Mouse (Mus musculus) adrenal gland, adult 2 months (tissue): Measurements from ENCODE around the gene Map3k1. TPM values are rescaled to one million over a fixed set of nuclear protein-coding genes. Genes with fewer than 3 reads are reported as not detected.
"Not testable (repeated sequence)": the region's sequence is repeated elsewhere in the genome, so short reads cannot be mapped to it uniquely, and the experiment has no call there.

ENCODE experiments used
- DNase-seq: peaks from one replicate; pipeline ENCODE4 v3.0.0; 2021
- polyA plus RNA-seq: library from polyadenylated mRNA; depleted of rRNA; stranded (reverse); fragments of >200 nt; gene quantifications from 2 replicates; pipeline ENCODE4 v1.2.3, GENCODE M21; 2012; rRNA removed
- total RNA-seq, 2 experiments: library from RNA; stranded (reverse); gene quantifications; 2 replicates each; pipeline ENCODE4 v1.2.3; 2021

Map3k1 gene
- total and polyA plus RNA-seq, 3 experiments = 8.3 to 64.9 (median 49.1) TPM

- DNase-seq = peak; percentile 23
Observed at GRCm38 (mm10) chr13:111744233-111745000, 64.4 kb downstream of the Map3k1 start.

DNA sequence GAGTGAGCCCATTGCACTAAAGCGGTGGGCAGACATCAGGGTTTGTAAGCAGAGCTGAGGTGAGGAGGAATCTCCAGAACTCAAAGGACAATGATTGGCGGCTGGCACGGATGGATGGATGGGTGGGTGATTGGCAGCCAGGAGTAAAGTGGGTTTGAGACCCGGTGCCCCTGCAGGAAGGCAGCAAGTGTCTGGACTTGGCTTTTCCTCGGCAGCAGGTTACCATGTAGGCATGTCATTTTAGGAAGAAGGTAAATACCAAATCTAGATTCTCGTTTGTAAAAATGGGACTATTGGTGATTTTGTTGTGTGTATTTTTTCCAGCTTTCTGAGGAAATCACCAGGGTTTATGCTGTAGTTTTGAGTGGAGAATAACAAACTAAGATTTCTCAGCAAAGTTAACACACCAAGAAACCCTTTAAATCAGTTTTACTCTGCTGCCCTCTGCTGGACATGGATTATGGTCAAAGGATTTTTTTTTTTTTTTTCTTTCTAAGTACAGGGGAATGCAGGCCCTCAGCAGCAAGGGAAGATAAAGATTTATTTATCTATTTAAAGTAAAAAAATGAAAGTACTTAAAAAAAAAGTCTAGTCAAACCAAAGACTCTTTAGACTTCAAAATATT, 66.7 kb downstream of the Map3k1 start:
- DNase-seq = peak; percentile 17

GRCm38 (mm10) chr13:111741204-111741990, 67.4 kb downstream of the Map3k1 start:
- no peak for DNase-seq

DNA sequence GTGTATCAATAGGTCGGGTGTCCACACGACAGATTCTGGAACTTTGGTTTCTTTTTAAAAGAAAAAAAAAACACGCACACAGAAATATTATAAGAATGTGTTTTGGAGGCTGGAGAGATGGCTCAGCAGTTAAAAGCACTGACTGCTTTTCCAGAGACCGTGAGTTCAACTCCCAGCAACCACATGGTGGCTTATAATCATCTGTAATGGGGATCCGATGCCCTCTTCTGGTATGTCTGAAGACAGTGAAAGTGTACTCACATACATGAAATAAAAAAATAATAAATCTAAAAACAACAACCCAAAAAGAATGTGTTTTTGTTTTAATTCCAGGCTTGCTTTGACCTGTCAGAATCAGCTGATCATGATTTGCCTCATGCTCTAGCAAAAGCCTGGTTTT, 81.9 kb downstream of the Map3k1 start:
- no peak for DNase-seq

- DNase-seq = peak; percentile 99
Observed at GRCm38 (mm10) chr13:111725165-111726077, 83.4 kb downstream of the Map3k1 start.

DNA sequence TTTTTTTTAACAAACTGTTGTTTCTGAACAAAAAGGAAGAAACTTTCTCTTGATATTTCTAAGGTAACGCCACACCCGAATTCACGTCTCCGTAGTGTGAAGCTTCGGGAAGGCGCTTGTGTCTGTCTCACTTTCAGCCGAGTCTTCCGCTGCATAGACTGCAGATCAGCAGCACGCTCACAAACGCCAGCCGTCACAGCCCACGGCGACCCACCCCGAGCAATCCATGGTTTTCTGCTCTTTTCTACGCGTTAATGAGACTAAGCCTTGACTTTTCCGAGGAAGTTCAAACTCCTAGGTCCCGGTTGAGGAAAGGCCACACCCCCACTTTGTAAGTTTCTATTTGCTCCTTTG, 84.0 kb downstream of the Map3k1 start:
- DNase-seq = no peak

- no peak for DNase-seq
Observed at GRCm38 (mm10) chr13:111719726-111720125, 89.1 kb downstream of the Map3k1 start.

DNA sequence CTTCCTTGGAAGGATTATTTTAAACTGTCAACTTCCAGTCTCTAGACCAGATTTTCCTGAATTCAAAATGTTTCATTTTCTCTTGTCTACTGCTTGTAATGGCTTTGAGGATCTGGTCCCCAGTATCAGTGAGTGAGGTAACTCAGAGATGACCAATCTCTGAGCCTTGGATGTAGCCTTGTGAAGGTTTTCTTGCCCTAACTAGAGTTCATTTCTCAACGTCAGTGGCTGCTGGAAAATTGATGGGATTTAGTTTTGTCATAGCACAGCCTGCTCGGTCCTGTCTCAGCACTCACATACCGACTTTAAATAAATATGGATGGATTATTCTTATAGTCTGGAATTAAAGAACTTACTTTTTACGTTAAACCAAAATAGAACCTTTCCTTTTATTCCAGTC, 98.3 kb downstream of the Map3k1 start:
- DNase-seq = peak; percentile 54

DNA sequence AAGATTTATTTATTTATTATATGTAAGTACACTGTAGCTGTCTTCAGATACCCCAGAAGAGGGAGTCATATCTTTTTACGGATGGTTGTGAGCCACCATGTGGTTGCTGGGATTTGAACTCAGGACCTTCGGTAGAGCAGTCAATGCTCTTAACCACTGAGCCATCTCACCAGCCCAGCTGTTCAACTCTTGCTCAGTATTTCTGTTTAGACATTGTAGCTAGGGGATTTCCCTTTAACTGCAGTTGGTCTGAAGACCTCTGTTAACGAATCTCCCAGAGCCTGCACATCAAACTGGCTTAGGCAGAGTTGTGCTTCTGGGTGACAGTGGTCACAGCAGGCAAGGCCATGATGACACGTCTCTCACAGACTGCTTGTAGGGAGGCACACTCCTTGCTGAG, 104.8 kb downstream of the Map3k1 start:
- not testable (repeated sequence) for DNase-seq

DNA sequence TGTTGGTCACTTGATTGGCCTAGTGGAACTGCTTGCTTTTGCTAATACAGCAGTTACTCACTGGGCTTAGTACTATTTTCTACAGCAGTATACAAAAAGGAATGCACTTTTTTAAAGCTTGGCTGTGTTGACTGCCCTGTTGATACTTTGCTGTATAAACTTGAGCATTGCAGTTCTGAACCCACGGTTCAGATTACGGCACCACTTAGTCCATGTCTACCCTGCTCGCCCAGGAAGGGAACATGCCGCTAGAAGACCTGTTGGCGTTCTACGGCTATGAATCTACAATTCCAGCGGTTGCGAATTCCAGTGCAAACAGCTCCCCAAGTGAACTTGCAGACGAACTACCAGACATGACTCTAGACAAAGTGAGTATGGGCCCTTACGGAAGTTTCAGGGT, 105.4 kb downstream of the Map3k1 start:
- DNase-seq = no peak

Other genes with a start within 250 kb of the Map3k1 start
- not detected for gene Gm10198, start 216.2 kb downstream of the Map3k1 start, total RNA-seq
- gene Gm10198, start 216.2 kb downstream of the Map3k1 start, polyA plus RNA-seq = not detected in 2 replicates
- 10 to 100 TPM; 31.0 to 50.1 TPM for gene Mier3, start 128.0 kb downstream of the Map3k1 start, total RNA-seq
- 2.7 and 3.7 TPM in 2 replicates for gene Mier3, start 128.0 kb downstream of the Map3k1 start, polyA plus RNA-seq